Mouse (Mus musculus): ENCODE data around the gene Ascc1. TPM values are rescaled to one million over a fixed set of nuclear protein-coding genes. Genes with fewer than 3 reads are reported as not detected.
"Not testable (repeated sequence)": the region's sequence is repeated elsewhere in the genome, so short reads cannot be mapped to it uniquely, and the experiment has no call there.

Gene Ascc1
- polyA plus RNA-seq, 1 experiment from 2014 or later: 46.6 TPM

DNA sequence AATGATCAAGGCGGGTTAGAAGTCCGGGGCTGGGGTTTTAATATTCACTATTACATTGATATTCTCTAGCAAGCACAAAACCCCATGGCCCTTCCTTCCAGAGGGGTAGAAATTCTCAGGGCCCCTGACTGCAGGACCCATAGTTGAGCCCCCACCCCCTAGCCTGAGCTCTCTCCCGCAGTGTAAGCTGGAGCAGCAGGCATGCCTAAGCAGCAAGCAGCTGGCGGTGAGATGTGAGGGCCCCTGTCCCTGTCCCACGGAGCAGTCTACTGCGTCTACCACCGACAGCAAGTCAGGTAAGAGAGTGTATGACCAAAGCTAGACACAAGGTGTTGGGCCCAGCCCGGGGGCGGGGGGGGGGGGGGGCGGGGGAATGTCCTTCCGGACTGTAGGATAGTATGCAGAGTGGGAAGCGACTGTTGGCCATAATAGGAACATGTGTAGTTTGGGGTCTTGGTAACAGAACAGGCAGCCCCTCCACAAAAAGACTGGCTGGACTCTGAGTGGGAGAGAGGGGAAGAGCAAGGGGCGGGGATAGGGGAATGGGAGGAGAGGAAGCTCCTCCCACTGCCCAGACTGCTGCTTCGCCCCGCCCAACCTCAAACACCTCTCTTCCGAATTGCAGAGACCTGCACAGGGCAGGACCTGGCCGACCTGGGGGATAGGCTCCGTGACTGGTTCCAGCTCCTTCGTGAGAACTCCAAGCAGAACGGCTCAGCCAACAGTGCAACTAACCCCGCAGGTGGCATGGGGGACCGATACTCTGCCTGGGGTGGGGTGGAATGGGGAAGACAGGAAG lies 123.1 kb downstream of the Ascc1 start:
- H3K4me1 ChIP-seq (ENCODE audit: control insufficient read depth, insufficient read depth, low read length): no peaks in the 10 kb centered on the region
- no peak overlapping the region for H3K27ac ChIP-seq (ENCODE audit: low read length)
- ATAC-seq (ENCODE audit: insufficient number of reproducible peaks, insufficient read depth, low FRiP score, low read depth): peak; percentile 59
- H3K9ac ChIP-seq (replicated peaks; ENCODE audit: low read depth, low read length): no peak overlapping the region
- H3K36me3 ChIP-seq (ENCODE audit: control insufficient read depth, insufficient read depth, low read length): no peaks in the 10 kb centered on the region
- H3K4me2 ChIP-seq (replicated peaks; ENCODE audit: low read depth, low read length): peak overlapping the region; percentile 23; the same call in 1 of the 2 replicates
- H3K4me3 ChIP-seq (ENCODE audit: low read depth, low read length): no peak overlapping the region
- H3K27me3 ChIP-seq (ENCODE audit: control insufficient read depth, insufficient read depth, low read length): no peaks in the 10 kb centered on the region
- no peaks in the 10 kb centered on the region for H3K9me3 ChIP-seq (ENCODE audit: control insufficient read depth, low read depth, low read length)
- WGBS: 19% methylated on average over 22 of the region's 22 CpGs

DNA sequence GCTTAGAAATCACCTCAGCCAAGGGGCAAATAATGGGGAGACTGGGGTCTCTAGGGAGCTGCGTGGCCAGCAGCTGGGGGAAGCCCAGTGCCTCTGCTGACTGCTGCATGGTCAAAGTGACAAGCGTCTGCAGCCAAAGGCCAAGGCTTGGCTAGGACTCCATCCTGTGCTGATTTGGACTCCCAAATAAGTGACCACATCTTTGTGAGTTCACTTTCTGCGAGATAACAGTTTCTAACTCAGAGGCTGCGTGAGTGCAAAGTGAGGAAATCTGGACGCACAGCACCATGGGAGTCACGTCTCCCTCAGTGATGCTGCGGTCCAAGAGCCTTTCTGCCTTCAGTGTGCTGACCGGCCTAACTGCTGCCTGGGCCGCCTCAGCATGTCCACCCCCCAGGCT lies 125.7 kb downstream of the Ascc1 start:
- no peak for ATAC-seq (ENCODE audit: insufficient number of reproducible peaks, insufficient read depth, low FRiP score, low read depth)
- H3K36me3 ChIP-seq (ENCODE audit: control insufficient read depth, insufficient read depth, low read length): no peaks in the 10 kb centered on the region
- no peak overlapping the region for H3K9ac ChIP-seq (replicated peaks; ENCODE audit: low read depth, low read length)
- H3K27ac ChIP-seq (ENCODE audit: low read length): no peak overlapping the region
- no peaks in the 10 kb centered on the region for H3K4me1 ChIP-seq (ENCODE audit: control insufficient read depth, insufficient read depth, low read length)
- no peak overlapping the region for H3K4me2 ChIP-seq (replicated peaks; ENCODE audit: low read depth, low read length)
- H3K4me3 ChIP-seq (ENCODE audit: low read depth, low read length): no peak overlapping the region
- H3K27me3 ChIP-seq (ENCODE audit: control insufficient read depth, insufficient read depth, low read length): no peaks in the 10 kb centered on the region
- 92% methylated on average over 9 of the region's 9 CpGs for WGBS
- no peaks in the 10 kb centered on the region for H3K9me3 ChIP-seq (ENCODE audit: control insufficient read depth, low read depth, low read length)

DNA sequence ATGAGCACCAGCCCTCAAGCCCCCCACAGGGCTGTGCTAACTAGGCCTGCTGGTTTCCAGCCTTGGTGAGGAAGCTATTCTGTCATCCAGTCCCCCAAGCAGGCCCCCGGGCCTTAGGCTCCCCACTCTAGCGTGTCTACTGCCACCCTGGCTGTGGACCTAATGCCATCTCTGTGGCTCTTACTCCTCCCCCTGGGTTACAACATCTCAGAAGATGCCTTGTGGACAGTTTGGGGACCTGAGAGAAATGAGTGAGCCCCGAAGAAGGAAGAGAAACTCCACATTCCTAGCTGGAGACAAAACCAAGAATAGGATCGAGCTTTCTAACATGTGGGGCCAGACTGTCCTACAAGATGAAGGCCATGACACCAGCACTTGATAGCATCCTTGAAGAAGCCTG lies 127.9 kb downstream of the Ascc1 start:
- Histone ChIP-seq H3K36me3 (ENCODE audit: control insufficient read depth, insufficient read depth, low read length) (no peaks in the 10 kb centered on the region), H3K27ac (ENCODE audit: low read length) (no peak overlapping the region), H3K4me3 (ENCODE audit: low read depth, low read length) (no peak overlapping the region), H3K9ac (replicated peaks; ENCODE audit: low read depth, low read length) (no peak overlapping the region), H3K4me2 (replicated peaks; ENCODE audit: low read depth, low read length) (no peak overlapping the region), H3K4me1 (ENCODE audit: control insufficient read depth, insufficient read depth, low read length) (0 out of 2 replicates have a peak, but pooled peaks cover 6% of the 10 kb centered on the region), H3K9me3 (ENCODE audit: control insufficient read depth, low read depth, low read length) (no peaks in the 10 kb centered on the region), H3K27me3 (ENCODE audit: control insufficient read depth, insufficient read depth, low read length) (no peaks in the 10 kb centered on the region)
- 94% methylated on average over 4 of the region's 4 CpGs for WGBS
- no peak for ATAC-seq (ENCODE audit: insufficient number of reproducible peaks, insufficient read depth, low FRiP score, low read depth)

DNA sequence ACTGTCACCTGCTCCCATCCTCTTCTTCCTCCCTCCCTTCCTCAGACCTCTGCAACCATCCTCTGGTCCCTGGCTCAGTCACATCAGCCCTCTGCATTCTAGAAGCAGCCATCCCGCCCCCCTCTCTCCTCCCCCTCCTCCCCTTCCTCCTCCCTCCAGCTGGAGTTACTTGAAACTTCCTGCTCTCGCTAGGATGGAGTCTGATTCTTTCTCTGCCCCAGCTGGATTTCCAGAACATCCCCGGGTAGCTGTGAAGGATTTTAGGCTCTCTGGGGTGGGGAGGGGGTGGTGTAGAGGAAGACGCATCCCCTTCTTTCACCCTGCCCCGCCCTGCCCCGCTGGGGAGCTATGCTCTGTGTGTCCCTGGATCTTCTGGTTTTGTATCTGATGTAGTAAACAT lies 130.9 kb downstream of the Ascc1 start:
- Histone ChIP-seq H3K27me3 (ENCODE audit: control insufficient read depth, insufficient read depth, low read length) (no peaks in the 10 kb centered on the region), H3K4me3 (ENCODE audit: low read depth, low read length) (no peak overlapping the region), H3K4me1 (ENCODE audit: control insufficient read depth, insufficient read depth, low read length) (peaks cover 14% of the 10 kb centered on the region; the same call in 1 of the 2 replicates), H3K27ac (ENCODE audit: low read length) (0 out of 2 replicates have a peak overlapping the region, but pooled peaks have one; percentile 21), H3K4me2 (replicated peaks; ENCODE audit: low read depth, low read length) (no peak overlapping the region), H3K9me3 (ENCODE audit: control insufficient read depth, low read depth, low read length) (no peaks in the 10 kb centered on the region), H3K36me3 (ENCODE audit: control insufficient read depth, insufficient read depth, low read length) (no peaks in the 10 kb centered on the region), H3K9ac (replicated peaks; ENCODE audit: low read depth, low read length) (no peak overlapping the region)
- WGBS: 12% methylated on average over 6 of the region's 6 CpGs
- no peak; the same call in 1 of the 2 replicates for ATAC-seq (ENCODE audit: insufficient number of reproducible peaks, insufficient read depth, low FRiP score, low read depth)

DNA sequence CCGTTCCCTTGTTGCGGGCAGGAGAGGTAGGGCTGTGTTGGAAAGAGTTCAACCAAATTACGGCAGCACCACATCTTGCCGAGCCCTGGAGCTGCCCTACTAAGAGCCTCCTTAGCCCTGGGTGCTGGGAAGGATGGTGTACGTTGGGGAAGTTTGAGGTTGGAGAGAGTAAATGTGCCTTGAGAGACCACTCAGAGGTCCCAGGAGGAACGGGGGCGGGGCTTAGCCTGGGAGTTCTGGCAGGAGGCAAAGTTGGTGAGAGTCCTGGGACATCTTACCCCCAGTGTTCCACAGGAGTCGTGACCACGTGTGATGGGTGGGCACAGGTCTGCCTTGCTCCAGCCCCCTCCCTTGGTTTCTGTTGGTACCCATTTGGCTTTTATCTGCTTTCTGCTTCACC lies 131.6 kb downstream of the Ascc1 start:
- no peaks in the 10 kb centered on the region for H3K9me3 ChIP-seq (ENCODE audit: control insufficient read depth, low read depth, low read length)
- H3K4me2 ChIP-seq (replicated peaks; ENCODE audit: low read depth, low read length): no peak overlapping the region
- 46% methylated on average over 9 of the region's 9 CpGs for WGBS
- no peak overlapping the region for H3K9ac ChIP-seq (replicated peaks; ENCODE audit: low read depth, low read length)
- no peaks in the 10 kb centered on the region for H3K36me3 ChIP-seq (ENCODE audit: control insufficient read depth, insufficient read depth, low read length)
- no peaks in the 10 kb centered on the region for H3K27me3 ChIP-seq (ENCODE audit: control insufficient read depth, insufficient read depth, low read length)
- H3K4me3 ChIP-seq (ENCODE audit: low read depth, low read length): no peak overlapping the region
- peaks cover 14% of the 10 kb centered on the region; the same call in 1 of the 2 replicates for H3K4me1 ChIP-seq (ENCODE audit: control insufficient read depth, insufficient read depth, low read length)
- no peak for ATAC-seq (ENCODE audit: insufficient number of reproducible peaks, insufficient read depth, low FRiP score, low read depth)
- no peak overlapping the region for H3K27ac ChIP-seq (ENCODE audit: low read length)

DNA sequence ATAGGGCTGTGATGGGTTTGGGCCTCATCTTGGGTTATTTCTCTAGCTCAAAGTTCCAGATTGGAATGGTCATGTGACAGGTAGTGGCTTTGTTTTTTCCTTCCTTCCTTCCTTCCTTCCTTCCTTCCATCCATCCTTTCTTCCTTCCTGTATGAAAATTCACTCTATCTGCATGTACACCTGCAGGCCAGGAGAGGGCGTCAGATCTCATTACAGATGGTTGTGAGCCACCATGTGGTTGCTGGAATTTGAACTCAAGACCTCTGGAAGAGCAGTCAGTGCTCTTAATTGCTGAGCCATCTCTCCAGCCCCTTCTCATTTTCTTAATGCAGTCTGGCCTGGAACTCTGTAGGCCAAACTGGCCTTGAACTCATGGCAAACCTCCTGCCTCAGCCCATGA lies 133.4 kb downstream of the Ascc1 start:
- H3K9ac ChIP-seq (replicated peaks; ENCODE audit: low read depth, low read length); H3K9me3 ChIP-seq (ENCODE audit: control insufficient read depth, low read depth, low read length); H3K27me3 ChIP-seq (ENCODE audit: control insufficient read depth, insufficient read depth, low read length); H3K36me3 ChIP-seq (ENCODE audit: control insufficient read depth, insufficient read depth, low read length); H3K4me3 ChIP-seq (ENCODE audit: low read depth, low read length); H3K4me2 ChIP-seq (replicated peaks; ENCODE audit: low read depth, low read length); ATAC-seq (ENCODE audit: insufficient number of reproducible peaks, insufficient read depth, low FRiP score, low read depth); H3K27ac ChIP-seq (ENCODE audit: low read length): not testable (repeated sequence)
- WGBS: 54% methylated on average over 1 of the region's 1 CpGs
- peaks cover 14% of the 10 kb centered on the region; the same call in 1 of the 2 replicates for H3K4me1 ChIP-seq (ENCODE audit: control insufficient read depth, insufficient read depth, low read length)

DNA sequence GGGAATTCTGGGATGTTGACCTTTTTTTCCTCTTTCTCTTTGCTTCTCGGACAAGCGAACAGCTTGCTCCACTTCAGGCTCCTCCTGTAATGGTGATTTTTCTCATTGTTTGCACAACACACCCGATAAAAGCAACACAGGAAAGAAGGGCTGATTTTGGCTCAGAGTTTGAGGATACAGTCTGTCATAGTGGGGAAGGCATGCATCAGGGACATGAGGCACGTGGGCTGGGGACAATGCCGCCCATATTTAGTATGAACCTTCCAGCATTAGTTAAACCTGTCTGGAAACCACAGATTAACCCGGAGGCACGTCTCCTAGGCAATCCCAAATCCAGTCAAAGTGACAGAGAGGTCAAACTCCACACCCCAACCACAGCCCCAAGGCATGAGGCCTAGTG lies 134.3 kb downstream of the Ascc1 start:
- ATAC-seq (ENCODE audit: insufficient number of reproducible peaks, insufficient read depth, low FRiP score, low read depth): no peak

DNA sequence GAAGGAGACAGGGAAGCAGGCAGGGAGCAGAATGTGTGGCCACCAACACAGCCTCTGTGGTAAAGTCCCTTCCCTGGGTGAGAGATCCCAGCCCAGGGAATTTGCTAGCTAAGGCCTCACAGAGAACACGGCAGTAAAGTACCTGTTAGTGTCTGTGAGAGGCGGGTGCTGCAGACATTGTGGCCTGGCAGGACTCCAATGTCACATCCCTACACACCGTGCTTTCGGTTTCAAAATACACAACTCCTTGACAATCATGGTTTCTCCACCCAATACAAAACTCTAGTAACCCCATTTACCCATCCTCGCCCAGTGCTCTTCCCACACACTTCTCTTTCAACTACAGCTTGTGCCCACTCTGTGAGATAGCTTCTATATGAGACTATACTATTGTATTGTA lies 136.1 kb downstream of the Ascc1 start:
- H3K4me3 ChIP-seq (ENCODE audit: low read depth, low read length): no peak overlapping the region
- H3K9me3 ChIP-seq (ENCODE audit: control insufficient read depth, low read depth, low read length): no peaks in the 10 kb centered on the region
- H3K27ac ChIP-seq (ENCODE audit: low read length): no peak overlapping the region
- no peaks in the 10 kb centered on the region for H3K36me3 ChIP-seq (ENCODE audit: control insufficient read depth, insufficient read depth, low read length)
- ATAC-seq (ENCODE audit: insufficient number of reproducible peaks, insufficient read depth, low FRiP score, low read depth): no peak
- H3K4me2 ChIP-seq (replicated peaks; ENCODE audit: low read depth, low read length): no peak overlapping the region
- no peak overlapping the region for H3K9ac ChIP-seq (replicated peaks; ENCODE audit: low read depth, low read length)
- WGBS: 89% methylated on average over 5 of the region's 5 CpGs
- H3K27me3 ChIP-seq (ENCODE audit: control insufficient read depth, insufficient read depth, low read length): no peaks in the 10 kb centered on the region
- H3K4me1 ChIP-seq (ENCODE audit: control insufficient read depth, insufficient read depth, low read length): peaks cover 11% of the 10 kb centered on the region; the same call in 1 of the 2 replicates

More for the DNA sequence above, 134.3 kb downstream of the Ascc1 start:
- Histone ChIP-seq H3K4me2 (replicated peaks; ENCODE audit: low read depth, low read length) (no peak overlapping the region), H3K4me1 (ENCODE audit: control insufficient read depth, insufficient read depth, low read length) (peaks cover 14% of the 10 kb centered on the region; the same call in 1 of the 2 replicates), H3K9ac (replicated peaks; ENCODE audit: low read depth, low read length) (no peak overlapping the region), H3K27ac (ENCODE audit: low read length) (no peak overlapping the region), H3K9me3 (ENCODE audit: control insufficient read depth, low read depth, low read length) (no peaks in the 10 kb centered on the region), H3K27me3 (ENCODE audit: control insufficient read depth, insufficient read depth, low read length) (no peaks in the 10 kb centered on the region), H3K4me3 (ENCODE audit: low read depth, low read length) (no peak overlapping the region), H3K36me3 (ENCODE audit: control insufficient read depth, insufficient read depth, low read length) (no peaks in the 10 kb centered on the region)
- WGBS: 57% methylated on average over 7 of the region's 7 CpGs
